Mouse (Mus musculus) ovary, adult 2 months (tissue): ENCODE measurements around the gene Plac9b. TPM values are rescaled to one million over a fixed set of nuclear protein-coding genes. Genes with fewer than 3 reads are reported as not detected.

Experiments
- polyA plus RNA-seq: library from polyadenylated mRNA; depleted of rRNA; stranded (reverse); fragments of >200 nt; gene quantifications from 2 replicates; pipeline ENCODE4 v1.2.3, GENCODE M21; 2012; rRNA removed

Gene Plac9b
- polyA plus RNA-seq = 36.9 and 40.0 TPM in 2 replicates

DNA sequence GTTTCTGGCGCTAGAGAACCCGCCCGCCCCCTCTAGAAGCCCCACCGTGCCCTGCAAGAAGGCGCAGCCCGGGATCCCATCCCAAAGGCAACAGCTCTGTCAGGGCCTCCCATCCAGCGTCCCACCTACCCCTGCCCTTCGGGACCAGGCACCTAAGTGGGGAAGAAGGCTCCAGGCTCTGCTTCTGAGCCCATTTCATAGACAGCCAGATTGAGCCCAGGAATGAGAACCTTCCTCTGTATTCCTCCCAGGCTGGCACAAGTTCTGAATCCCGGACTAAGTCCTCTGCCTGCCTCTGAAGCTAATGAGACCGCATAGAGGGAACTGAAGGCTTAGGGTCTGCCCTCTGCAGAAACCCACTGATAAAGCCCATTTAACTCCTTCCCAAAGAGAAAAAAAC lies at the start of gene Plac9b:
Gene Plac9b, minus strand, starts transcription at position 101 of the 400 bp plus-strand sequence.

GRCm38 (mm10) chr14:26206926-26207247 lies 24.6 kb upstream of the Plac9b start, which contains the start of gene Tmem254b:
Gene Tmem254b, minus strand, starts transcription at chr14:26207041.

GRCm38 (mm10) chr14:26118150-26118549 lies 64.1 kb downstream of the Plac9b start, which contains the start of gene Duxbl2:
Gene Duxbl2, plus strand, starts transcription at chr14:26118349.

Other genes with a start within 250 kb of the Plac9b start
- gene Cphx1, start 244.2 kb downstream of the Plac9b start, polyA plus RNA-seq = 0.87 and 1.5 TPM in 2 replicates
- gene Duxbl1, start 203.9 kb downstream of the Plac9b start, polyA plus RNA-seq = 1.4 and 1.9 TPM in 2 replicates
- gene Gm9780, start 139.8 kb downstream of the Plac9b start, polyA plus RNA-seq = 308 and 340 TPM in 2 replicates
- gene Tmem254c, start 115.1 kb downstream of the Plac9b start, polyA plus RNA-seq = 57.5 and 59.1 TPM in 2 replicates
- gene Cphx2, start 101.0 kb downstream of the Plac9b start, polyA plus RNA-seq = not detected in 2 replicates
- 0.25 TPM in 1 of 2 replicates, not detected in the other for gene Cphx3, start 100.2 kb downstream of the Plac9b start, polyA plus RNA-seq
- gene Duxbl2, start 64.1 kb downstream of the Plac9b start, polyA plus RNA-seq = 1.2 and 1.4 TPM in 2 replicates
- 26.1 and 26.9 TPM in 2 replicates for gene Tmem254b, start 24.6 kb upstream of the Plac9b start, polyA plus RNA-seq
- gene Duxbl3, start 75.5 kb upstream of the Plac9b start, polyA plus RNA-seq = 2.1 and 2.8 TPM in 2 replicates